Mouse (Mus musculus) MEL (cell line): ENCODE results near the gene Epha4. TPM values are rescaled to one million over a fixed set of nuclear protein-coding genes. Genes with fewer than 3 reads are reported as not detected.

Experiments
- DNase-seq: peaks from one replicate; pipeline ENCODE4 v3.0.0; 2011; ENCODE audit warnings: low read depth, low spot score
- H3K27ac ChIP-seq: 2 replicates; pipeline ENCODE4 v1.5.1; 2012; ENCODE audit warnings: low read depth, mild to moderate bottlenecking, control low read depth, low read length, moderate library complexity; ENCODE audit not compliant: control insufficient read depth
- H3K27me3 ChIP-seq, 2 experiments: fragments of 150-350 bp in 1 of 2; sonication (generic) in 1 of 2; 2 replicates each; pipeline ENCODE4 v1.6.1; 2012; ENCODE audit warnings: low read length in 2 of 2, mild to moderate bottlenecking in 2 of 2, improper control_type of control experiment in 1 of 2, moderate library complexity in 1 of 2; ENCODE audit not compliant: insufficient read depth in 2 of 2, control insufficient read depth in 1 of 2
- H3K36me3 ChIP-seq, 2 experiments: 2 replicates each; pipeline ENCODE4 v1.6.1; 2012 to 2014; ENCODE audit warnings: low read length in 2 of 2, improper control_type of control experiment in 1 of 2, inconsistent platforms in 1 of 2, mild to moderate bottlenecking in 1 of 2; ENCODE audit not compliant: insufficient read depth in 2 of 2, control insufficient read depth in 1 of 2
- H3K4me1 ChIP-seq, 2 experiments: fragments of 150-350 bp in 1 of 2; sonication (generic) in 1 of 2; 2 replicates each; pipeline ENCODE4 v1.6.1; 2012; ENCODE audit warnings: low read length in 2 of 2, improper control_type of control experiment in 1 of 2, mild to moderate bottlenecking in 1 of 2; ENCODE audit not compliant: insufficient read depth in 2 of 2, control insufficient read depth in 1 of 2
- H3K4me3 ChIP-seq, 2 experiments: fragments of 150-350 bp in 1 of 2; sonication (generic) in 1 of 2; 2 replicates each; pipeline ENCODE4 v1.5.1; 2012; ENCODE audit warnings: low read depth in 2 of 2, low read length in 2 of 2, mild to moderate bottlenecking in 2 of 2, moderate library complexity in 2 of 2, control low read depth in 1 of 2, improper control_type of control experiment in 1 of 2; ENCODE audit not compliant: control insufficient read depth in 1 of 2, insufficient read depth in 1 of 2
- H3K79me2 ChIP-seq: 2 replicates; pipeline ENCODE4 v1.6.1; 2012; ENCODE audit warnings: mild to moderate bottlenecking, low read length, moderate library complexity; ENCODE audit not compliant: control insufficient read depth, poor library complexity, insufficient read depth
- H3K9ac ChIP-seq: 2 replicates; pipeline ENCODE4 v1.6.1; 2012; ENCODE audit warnings: low read depth, mild to moderate bottlenecking, control low read depth, low read length, moderate library complexity; ENCODE audit not compliant: control insufficient read depth, poor library complexity, severe bottlenecking
- H3K9me3 ChIP-seq: fragments of 150-350 bp; sonication (generic); replicated peaks from 2 replicates; pipeline ENCODE4 v1.6.1; 2012; ENCODE audit warnings: mild to moderate bottlenecking, low read length, improper control_type of control experiment, moderate library complexity; ENCODE audit not compliant: insufficient read depth
- BHLHE40 ChIP-seq: IDR thresholded peaks from 2 replicates; pipeline ENCODE4 v1.6.1; 2012; ENCODE audit warnings: low read depth, mild to moderate bottlenecking, inconsistent platforms, low read length, improper control_type of control experiment, borderline replicate concordance
- CHD1 ChIP-seq: IDR thresholded peaks from 2 replicates; pipeline ENCODE4 v1.6.1; 2012; ENCODE audit warnings: low read depth, mild to moderate bottlenecking, inconsistent platforms, low read length, improper control_type of control experiment
- CHD2 ChIP-seq: IDR thresholded peaks from 2 replicates; pipeline ENCODE4 v1.6.1; 2011; ENCODE audit warnings: low read length, improper control_type of control experiment
- EP300 ChIP-seq, 2 experiments: IDR thresholded peaks; 2 replicates each; pipeline ENCODE4 v1.6.1; 2011; ENCODE audit warnings: improper control_type of control experiment in 2 of 2, low read length in 2 of 2, low read depth in 1 of 2, mild to moderate bottlenecking in 1 of 2
- GABPA ChIP-seq: IDR thresholded peaks from 2 replicates; pipeline ENCODE4 v1.6.1; 2012; ENCODE audit warnings: low read depth, mild to moderate bottlenecking, inconsistent platforms, low read length, improper control_type of control experiment, moderate library complexity
- GATA1 ChIP-seq: IDR thresholded peaks from 2 replicates; pipeline ENCODE4 v1.6.1; 2011; ENCODE audit warnings: low read depth, low read length, improper control_type of control experiment
- HCFC1 ChIP-seq: IDR thresholded peaks from 2 replicates; pipeline ENCODE4 v1.6.1; 2012; ENCODE audit warnings: low read depth, mild to moderate bottlenecking, inconsistent platforms, low read length, improper control_type of control experiment, moderate library complexity
- MAFK ChIP-seq: IDR thresholded peaks from 2 replicates; pipeline ENCODE4 v1.6.1; 2011; ENCODE audit warnings: low read depth, mild to moderate bottlenecking, low read length, improper control_type of control experiment, borderline replicate concordance
- MXI1 ChIP-seq: IDR thresholded peaks from 2 replicates; pipeline ENCODE4 v1.6.1; 2011; ENCODE audit warnings: mild to moderate bottlenecking, low read depth, low read length, improper control_type of control experiment
- MYC ChIP-seq: IDR thresholded peaks from 2 replicates; pipeline ENCODE4 v1.6.1; 2011; ENCODE audit warnings: low read depth, mild to moderate bottlenecking, low read length, improper control_type of control experiment, moderate library complexity
- NELFE ChIP-seq: IDR thresholded peaks from 2 replicates; pipeline ENCODE4 v1.6.1; 2011; ENCODE audit warnings: low read depth, low read length, improper control_type of control experiment
- NRF1 ChIP-seq: IDR thresholded peaks from 2 replicates; pipeline ENCODE4 v1.6.1; 2014; ENCODE audit warnings: low read depth, mild to moderate bottlenecking, inconsistent platforms, low read length, improper control_type of control experiment, moderate library complexity; ENCODE audit not compliant: poor library complexity, insufficient read depth, severe bottlenecking
- POLR2A ChIP-seq, 2 experiments: IDR thresholded peaks; 2 replicates each; pipeline ENCODE4 v1.6.1; 2011 to 2012; ENCODE audit warnings: low read length in 2 of 2, mild to moderate bottlenecking in 2 of 2, control low read depth in 1 of 2, improper control_type of control experiment in 1 of 2, low read depth in 1 of 2, moderate library complexity in 1 of 2; ENCODE audit not compliant: control insufficient read depth in 1 of 2, insufficient read depth in 1 of 2, poor library complexity in 1 of 2
- POLR2AphosphoS2 ChIP-seq: IDR thresholded peaks from 2 replicates; pipeline ENCODE4 v1.6.1; 2011; ENCODE audit warnings: low read length, improper control_type of control experiment
- POLR2AphosphoS5 ChIP-seq: IDR thresholded peaks from 2 replicates; pipeline ENCODE4 v1.6.1; 2012; ENCODE audit warnings: low read depth, borderline replicate concordance, mild to moderate bottlenecking, inconsistent platforms, low read length, moderate library complexity, mixed read lengths
- RAD21 ChIP-seq: IDR thresholded peaks from 2 replicates; pipeline ENCODE4 v1.6.1; 2011; ENCODE audit warnings: mild to moderate bottlenecking, low read depth, low read length, improper control_type of control experiment
- RCOR1 ChIP-seq: IDR thresholded peaks from 2 replicates; pipeline ENCODE4 v1.6.1; 2012; ENCODE audit warnings: low read depth, mild to moderate bottlenecking, inconsistent platforms, low read length, improper control_type of control experiment
- SIN3A ChIP-seq: IDR thresholded peaks from 2 replicates; pipeline ENCODE4 v1.6.1; 2012; ENCODE audit warnings: low read length, improper control_type of control experiment, inconsistent platforms
- TAL1 ChIP-seq: IDR thresholded peaks from 2 replicates; pipeline ENCODE4 v1.6.1; 2012; ENCODE audit warnings: mild to moderate bottlenecking, inconsistent platforms, low read length, moderate library complexity, mixed read lengths
- TBP ChIP-seq: IDR thresholded peaks from 2 replicates; pipeline ENCODE4 v1.8.0; 2011; ENCODE audit warnings: low read depth, low read length, improper control_type of control experiment
- TCF12 ChIP-seq: IDR thresholded peaks from 2 replicates; pipeline ENCODE4 v1.6.1; 2014; ENCODE audit warnings: low read depth, mild to moderate bottlenecking, inconsistent platforms, low read length, improper control_type of control experiment, moderate library complexity
- USF1 ChIP-seq: IDR thresholded peaks from 2 replicates; pipeline ENCODE4 v1.6.1; 2014; ENCODE audit warnings: low read depth, mild to moderate bottlenecking, inconsistent platforms, low read length, improper control_type of control experiment, moderate library complexity
- USF2 ChIP-seq, 2 experiments: IDR thresholded peaks; 2 replicates each; pipeline ENCODE4 v1.6.1; 2011 to 2012; ENCODE audit warnings: improper control_type of control experiment in 2 of 2, low read length in 2 of 2, borderline replicate concordance in 1 of 2, inconsistent platforms in 1 of 2, low read depth in 1 of 2, mild to moderate bottlenecking in 1 of 2; ENCODE audit not compliant: insufficient read depth in 1 of 2
- ZKSCAN1 ChIP-seq: IDR thresholded peaks from 2 replicates; pipeline ENCODE4 v1.6.1; 2012; ENCODE audit warnings: low read depth, mild to moderate bottlenecking, inconsistent platforms, low read length, improper control_type of control experiment, moderate library complexity
- polyA plus RNA-seq, 2 experiments: library from polyadenylated mRNA; stranded (reverse) in 1 of 2; unstranded in 1 of 2; fragments of >175 nt in 1 of 2; fragments of >200 nt in 1 of 2; gene quantifications; 2 replicates each; pipeline versions ENCODE4 v1.2.1 to v1.2.4; 2012; ENCODE audit warnings: low replicate concordance in 2 of 2, low read depth in 1 of 2; ENCODE audit not compliant: insufficient read length in 2 of 2, insufficient read depth in 1 of 2, missing spikeins in 1 of 2
- total RNA-seq: library from RNA; depleted of rRNA; stranded (reverse); fragments of 300-350 nt; gene quantifications from 2 replicates; pipeline ENCODE4 v1.2.3, GENCODE M21; 2012

Gene Epha4
- total and polyA plus RNA-seq, 3 experiments, result not detected

DNA sequence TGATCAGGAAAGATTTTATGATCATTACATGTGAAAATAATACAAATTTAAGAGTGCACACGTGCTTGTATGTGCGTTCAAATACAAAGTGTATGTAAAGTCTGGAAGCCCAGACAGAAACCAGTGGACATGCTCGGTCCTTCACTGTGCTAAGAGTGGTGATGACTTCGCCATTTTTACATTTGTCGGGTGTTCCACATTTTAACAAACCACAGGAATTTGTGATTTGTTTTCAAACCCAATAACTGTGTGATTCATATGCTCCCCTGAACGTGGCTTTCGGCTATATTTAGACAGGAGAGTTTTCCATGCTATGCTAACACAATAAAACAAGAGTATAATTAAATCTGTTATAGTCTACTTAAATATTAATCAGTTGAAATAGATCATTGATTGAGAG is 25.5 kb downstream of the Epha4 start:
- no peak for DNase-seq
- Histone ChIP-seq H3K27me3 (no peaks in the 10 kb centered on the region), H3K9ac (no peak overlapping the region), H3K4me3 (no peak overlapping the region), H3K79me2 (no peaks in the 10 kb centered on the region), H3K27ac (no peak overlapping the region), H3K4me1 (no peaks in the 10 kb centered on the region), H3K36me3 (no peaks in the 10 kb centered on the region), H3K9me3 (no peaks in the 10 kb centered on the region)
- no peak for TF ChIP-seq CHD2
- no peak for TF ChIP-seq RCOR1
- no peak for TF ChIP-seq USF2 (IDR thresholded peaks at IDR 0.05; ENCODE audit: borderline replicate concordance in 1 of 2, insufficient read depth in 1 of 2, low read depth in 1 of 2, low read length in 2 of 2)
- no peak for TF ChIP-seq EP300 (IDR thresholded peaks at IDR 0.05; ENCODE audit: low read depth in 1 of 2, low read length in 2 of 2)
- TF ChIP-seq POLR2A (IDR thresholded peaks at IDR 0.05; ENCODE audit: control insufficient read depth in 1 of 2, insufficient read depth in 1 of 2, low read depth in 1 of 2, low read length in 2 of 2, poor library complexity in 1 of 2), result no peak
- no peak for TF ChIP-seq MYC
- TF ChIP-seq ZKSCAN1, result no peak
- TF ChIP-seq BHLHE40, result no peak
- no peak for TF ChIP-seq MXI1
- no peak for TF ChIP-seq NELFE
- no peak for TF ChIP-seq RAD21
- no peak for TF ChIP-seq USF1
- no peak for TF ChIP-seq TBP
- TF ChIP-seq POLR2AphosphoS5, result no peak
- no peak for TF ChIP-seq SIN3A
- no peak for TF ChIP-seq TCF12
- TF ChIP-seq MAFK, result no peak
- no peak for TF ChIP-seq CHD1
- TF ChIP-seq GABPA, result no peak

DNA sequence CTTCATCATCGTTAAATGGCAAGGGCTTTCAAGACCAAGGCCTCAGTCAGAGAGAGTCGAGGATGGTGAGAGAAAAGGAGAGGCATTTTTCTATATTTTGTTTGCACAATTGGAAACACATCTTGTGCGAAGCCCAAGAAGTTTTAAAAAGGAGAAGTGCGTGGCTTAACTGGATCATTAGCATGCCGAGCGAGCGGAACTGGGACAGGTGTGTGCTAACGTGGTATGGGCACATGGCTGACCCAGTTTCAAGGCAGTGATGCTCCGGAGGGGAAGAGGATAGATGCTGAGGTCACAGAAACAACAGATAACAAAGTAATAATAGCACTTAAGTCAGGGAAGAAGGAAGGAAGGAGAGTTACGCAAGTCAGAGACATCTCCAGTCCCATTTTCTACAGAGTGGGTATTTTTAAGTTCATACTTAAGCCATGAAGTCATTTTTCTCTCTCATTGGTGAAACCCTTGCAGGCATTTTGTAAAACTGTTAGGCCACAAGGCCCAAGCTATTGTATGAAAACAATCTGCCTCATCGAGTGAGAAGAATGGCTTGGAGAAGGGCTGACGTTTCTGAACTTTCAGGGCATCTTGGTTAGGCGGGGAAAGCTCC is 26.9 kb downstream of the Epha4 start:
- no peak for TF ChIP-seq TAL1
- TF ChIP-seq GATA1, result no peak
- TF ChIP-seq GABPA, result no peak
- no peak for TF ChIP-seq MXI1
- no peak for TF ChIP-seq MYC
- no peak for TF ChIP-seq RAD21
- no peak for TF ChIP-seq USF1
- no peak for TF ChIP-seq POLR2AphosphoS2
- TF ChIP-seq NRF1, result no peak
- TF ChIP-seq HCFC1, result no peak
- H3K9ac ChIP-seq, result no peak overlapping the region
- DNase-seq, result no peak
- no peaks in the 10 kb centered on the region for H3K79me2 ChIP-seq
- H3K27me3 ChIP-seq, result no peaks in the 10 kb centered on the region
- H3K27ac ChIP-seq, result no peak overlapping the region
- H3K4me3 ChIP-seq, result no peak overlapping the region
- no peaks in the 10 kb centered on the region for H3K4me1 ChIP-seq
- no peaks in the 10 kb centered on the region for H3K36me3 ChIP-seq
- H3K9me3 ChIP-seq, result no peaks in the 10 kb centered on the region
